Mouse (Mus musculus) lung, postnatal 0 days (tissue): Measurements from ENCODE around the gene Agxt. TPM values are rescaled to one million over a fixed set of nuclear protein-coding genes. Genes with fewer than 3 reads are reported as not detected.

Experiments used
- ATAC-seq: fragments of 200-750 bp; cut with Nextera tagmentation; 2 replicates; pipeline ENCODE4 v1.8.0; 2017; ENCODE audit warnings: moderate library complexity
- DNase-seq: peaks from one replicate; pipeline ENCODE4 v3.0.0-alpha.2; 2016; ENCODE audit warnings: low spot score
- H3K27ac ChIP-seq: fragments of 300-500 bp; sonication (generic); 2 replicates; pipeline ENCODE4 v1.5.1; 2014; ENCODE audit warnings: antibody characterized with exemption, mild to moderate bottlenecking, low read length, mixed read lengths
- H3K27me3 ChIP-seq: fragments of 300-500 bp; sonication (generic); replicated peaks from 2 replicates; pipeline ENCODE4 v1.6.1; 2014; ENCODE audit warnings: low read length, mixed read lengths; ENCODE audit not compliant: insufficient read depth
- H3K36me3 ChIP-seq: fragments of 300-500 bp; sonication (generic); 2 replicates; pipeline ENCODE4 v1.6.1; 2014; ENCODE audit warnings: low read length, mixed read lengths; ENCODE audit not compliant: insufficient read depth
- H3K4me1 ChIP-seq: fragments of 300-500 bp; sonication (generic); 2 replicates; pipeline ENCODE4 v1.6.1; 2014; ENCODE audit warnings: antibody characterized with exemption, low read depth, low read length, mixed read lengths; ENCODE audit not compliant: insufficient read depth
- H3K4me2 ChIP-seq: fragments of 300-500 bp; sonication (generic); replicated peaks from 2 replicates; pipeline ENCODE4 v1.6.1; 2014; ENCODE audit warnings: low read depth, mild to moderate bottlenecking, low read length, moderate library complexity, mixed read lengths
- H3K4me3 ChIP-seq: fragments of 300-500 bp; sonication (generic); 2 replicates; pipeline ENCODE4 v1.5.1; 2014; ENCODE audit warnings: low read depth, low read length
- H3K9ac ChIP-seq: fragments of 300-500 bp; sonication (generic); replicated peaks from 2 replicates; pipeline ENCODE4 v1.6.1; 2014; ENCODE audit warnings: low read depth, mild to moderate bottlenecking
- H3K9me3 ChIP-seq: fragments of 300-500 bp; sonication (generic); 2 replicates; pipeline ENCODE4 v1.6.1; 2016; ENCODE audit warnings: low read length, mixed read lengths
- CTCF ChIP-seq: IDR thresholded peaks from 2 replicates; pipeline ENCODE4 v1.5.1; 2016; ENCODE audit warnings: antibody characterized with exemption, mild to moderate bottlenecking
- EP300 ChIP-seq: IDR thresholded peaks from 2 replicates; pipeline ENCODE4 v1.6.1; 2016; ENCODE audit warnings: antibody characterized with exemption, mild to moderate bottlenecking, control low read depth
- WGBS: fragments of 180-500 bp; shearing (Covaris S2); extraction: QIAGEN DNeasy Blood & Tissue Kit; methylation state at CpG from one replicate; pipeline ENCODE4 v1.1.7; 2014; 5-methylcytosine and 5-hydroxymethylcytosine counted together
- polyA plus RNA-seq: library from polyadenylated mRNA; unstranded; fragments of >200 nt; fragmentation: Nextera tagmentation; extraction: Ambion mirVana; gene quantifications from 2 replicates; pipeline ENCODE4 v1.2.1, GENCODE M21; 2015

Agxt gene
- polyA plus RNA-seq, 1 experiment from 2014 or later, result 0.08 TPM

- no peak overlapping the region for H3K4me2 ChIP-seq
- no peaks in the 10 kb centered on the region for H3K4me1 ChIP-seq
- no peak overlapping the region for H3K27ac ChIP-seq
- no peak for TF ChIP-seq CTCF
- TF ChIP-seq EP300, result no peak
- DNase-seq, result no peak
- no peaks in the 10 kb centered on the region for H3K9me3 ChIP-seq
- ATAC-seq, result no peak
- H3K9ac ChIP-seq, result no peak overlapping the region
- H3K27me3 ChIP-seq, result no peaks in the 10 kb centered on the region
- H3K4me3 ChIP-seq, result no peak overlapping the region
- WGBS, result 85% methylated on average over 7 of the region's 7 CpGs
- H3K36me3 ChIP-seq, result no peaks in the 10 kb centered on the region
Measured at GRCm38 (mm10) chr1:93182281-93182680, 47.2 kb downstream of the Agxt start.

- Histone ChIP-seq H3K9ac (no peak overlapping the region), H3K36me3 (no peaks in the 10 kb centered on the region), H3K4me3 (no peak overlapping the region), H3K9me3 (no peaks in the 10 kb centered on the region), H3K4me2 (no peak overlapping the region), H3K27ac (no peak overlapping the region), H3K4me1 (no peaks in the 10 kb centered on the region), H3K27me3 (no peaks in the 10 kb centered on the region)
- peak; percentile 54 for ATAC-seq
- TF ChIP-seq CTCF (no peak), EP300 (no peak)
- WGBS, result 65% methylated on average over 14 of the region's 14 CpGs
- peak; percentile 39 for DNase-seq
Measured at GRCm38 (mm10) chr1:93184071-93184828, 49.2 kb downstream of the Agxt start.

- ATAC-seq (peak; percentile 11; the same call in 1 of the 2 replicates), DNase-seq (no peak)
- WGBS, result 19% methylated on average over 13 of the region's 17 CpGs
- Histone ChIP-seq H3K9me3 (no peaks in the 10 kb centered on the region), H3K27ac (no peak overlapping the region), H3K9ac (no peak overlapping the region), H3K36me3 (no peaks in the 10 kb centered on the region), H3K4me3 (no peak overlapping the region), H3K4me2 (no peak overlapping the region), H3K27me3 (no peaks in the 10 kb centered on the region), H3K4me1 (no peaks in the 10 kb centered on the region)
- no peak for TF ChIP-seq EP300
- TF ChIP-seq CTCF, result no peak
Measured at GRCm38 (mm10) chr1:93190726-93191305, 55.8 kb downstream of the Agxt start.

- WGBS, result 88% methylated on average over 3 of the region's 3 CpGs
- H3K4me1 ChIP-seq, result no peaks in the 10 kb centered on the region
- no peak overlapping the region for H3K9ac ChIP-seq
- TF ChIP-seq EP300 (no peak), CTCF (no peak)
- no peak overlapping the region for H3K4me2 ChIP-seq
- no peak overlapping the region for H3K27ac ChIP-seq
- H3K9me3 ChIP-seq, result no peaks in the 10 kb centered on the region
- H3K4me3 ChIP-seq, result no peak overlapping the region
- ATAC-seq (no peak), DNase-seq (no peak)
- H3K27me3 ChIP-seq, result no peaks in the 10 kb centered on the region
- no peaks in the 10 kb centered on the region for H3K36me3 ChIP-seq
Measured at GRCm38 (mm10) chr1:93194961-93195360, 59.9 kb downstream of the Agxt start.

Other genes with a start within 250 kb of the Agxt start
- gene Ankmy1, start 232.3 kb upstream of the Agxt start, polyA plus RNA-seq, result 0.50 and 0.57 TPM in 2 replicates
- gene Dusp28, start 228.3 kb upstream of the Agxt start, polyA plus RNA-seq, result 16.3 and 18.3 TPM in 2 replicates
- gene Rnpepl1, start 224.5 kb upstream of the Agxt start, polyA plus RNA-seq, result 58.7 and 60.7 TPM in 2 replicates
- 16.3 and 16.6 TPM in 2 replicates for gene Capn10, start 200.9 kb upstream of the Agxt start, polyA plus RNA-seq
- 1.2 and 1.7 TPM in 2 replicates for gene Gpr35, start 184.4 kb upstream of the Agxt start, polyA plus RNA-seq
- gene Aqp12, start 128.9 kb upstream of the Agxt start, polyA plus RNA-seq, result not detected in 2 replicates
- gene Kif1a, start 33.3 kb upstream of the Agxt start, polyA plus RNA-seq, result 3.2 and 4.4 TPM in 2 replicates
- gene 2310007B03Rik, start 25.7 kb downstream of the Agxt start, polyA plus RNA-seq, result 65.3 and 73.6 TPM in 2 replicates
- 1.3 TPM in 2 replicates for gene Crocc2, start 33.5 kb downstream of the Agxt start, polyA plus RNA-seq
- gene Sned1, start 100.6 kb downstream of the Agxt start, polyA plus RNA-seq, result 8.4 and 13.8 TPM in 2 replicates
- 18.9 and 23.0 TPM in 2 replicates for gene Mterf4, start 170.7 kb downstream of the Agxt start, polyA plus RNA-seq
- 28.6 and 31.4 TPM in 2 replicates for gene Ppp1r7, start 207.6 kb downstream of the Agxt start, polyA plus RNA-seq
- 1.4 and 1.8 TPM in 2 replicates for gene Pask, start 208.2 kb downstream of the Agxt start, polyA plus RNA-seq
- gene Ano7, start 238.7 kb downstream of the Agxt start, polyA plus RNA-seq, result 0.06 TPM in 1 of 2 replicates, not detected in the other